Mouse (Mus musculus): ENCODE measurements around the gene Stk32c. TPM values are rescaled to one million over a fixed set of nuclear protein-coding genes. Genes with fewer than 3 reads are reported as not detected.
A peak's percentile ranks its signal among the peaks of the same experiment; 100 is the strongest.

Gene Stk32c
- polyA plus RNA-seq, 1 experiment = 130 TPM

GRCm38 (mm10) chr7:139101286-139101804 is 111.8 kb downstream of the Stk32c start:
- DNase-seq (ENCODE audit: extremely low spot score in 1 of 2, low spot score in 1 of 2) = no peak

- no peak for DNase-seq (ENCODE audit: extremely low spot score in 1 of 2, low spot score in 1 of 2)
These were observed 112.5 kb downstream of the Stk32c start for GRCm38 (mm10) chr7:139100531-139101095.

GRCm38 (mm10) chr7:139096399-139096798 is 116.7 kb downstream of the Stk32c start:
- no peak for DNase-seq (ENCODE audit: extremely low spot score in 1 of 2, low spot score in 1 of 2)

- DNase-seq (ENCODE audit: extremely low spot score in 1 of 2, low spot score in 1 of 2) = no peak
These were observed 117.8 kb downstream of the Stk32c start for GRCm38 (mm10) chr7:139095282-139095681.

- DNase-seq (ENCODE audit: extremely low spot score in 1 of 2, low spot score in 1 of 2) = no peak
These were observed 118.3 kb downstream of the Stk32c start for GRCm38 (mm10) chr7:139094761-139095160.

GRCm38 (mm10) chr7:139093781-139094180 is 119.3 kb downstream of the Stk32c start:
- DNase-seq (ENCODE audit: extremely low spot score in 1 of 2, low spot score in 1 of 2) = no peak

- peak in 1 of 2 experiments; percentile 50 for DNase-seq (ENCODE audit: extremely low spot score in 1 of 2, low spot score in 1 of 2)
These were observed 120.0 kb downstream of the Stk32c start for GRCm38 (mm10) chr7:139093124-139093523.

- no peak for DNase-seq (ENCODE audit: extremely low spot score in 1 of 2, low spot score in 1 of 2)
These were observed 120.4 kb downstream of the Stk32c start for GRCm38 (mm10) chr7:139092676-139093075.

- DNase-seq (ENCODE audit: extremely low spot score in 1 of 2, low spot score in 1 of 2) = no peak
These were observed 121.4 kb downstream of the Stk32c start for GRCm38 (mm10) chr7:139091681-139092080.

GRCm38 (mm10) chr7:139089892-139090874 is 122.9 kb downstream of the Stk32c start:
- peak in 1 of 2 experiments; percentile 62 for DNase-seq (ENCODE audit: extremely low spot score in 1 of 2, low spot score in 1 of 2)

GRCm38 (mm10) chr7:139087801-139088200 is 125.3 kb downstream of the Stk32c start:
- no peak for DNase-seq (ENCODE audit: extremely low spot score in 1 of 2, low spot score in 1 of 2)

- DNase-seq (ENCODE audit: extremely low spot score in 1 of 2, low spot score in 1 of 2) = no peak
These were observed 126.6 kb downstream of the Stk32c start for GRCm38 (mm10) chr7:139086195-139087158.

- peak; percentile 84 to 94 for DNase-seq (ENCODE audit: extremely low spot score in 1 of 2, low spot score in 1 of 2)
These were observed 127.4 kb downstream of the Stk32c start, which contains the start of gene Dpysl4 for GRCm38 (mm10) chr7:139085629-139086194. Dpysl4 (plus strand) TSS chr7:139086001.

GRCm38 (mm10) chr7:139084316-139084715 is 128.8 kb downstream of the Stk32c start:
- no peak for DNase-seq (ENCODE audit: extremely low spot score in 1 of 2, low spot score in 1 of 2)

GRCm38 (mm10) chr7:139082281-139082680 is 130.8 kb downstream of the Stk32c start:
- DNase-seq (ENCODE audit: extremely low spot score in 1 of 2, low spot score in 1 of 2) = no peak

- no peak for DNase-seq (ENCODE audit: extremely low spot score in 1 of 2, low spot score in 1 of 2)
These were observed 131.9 kb downstream of the Stk32c start for GRCm38 (mm10) chr7:139081158-139081557.

- DNase-seq (ENCODE audit: extremely low spot score in 1 of 2, low spot score in 1 of 2) = peak in 1 of 2 experiments; percentile 37
These were observed 132.4 kb downstream of the Stk32c start for GRCm38 (mm10) chr7:139080714-139081113.

- no peak for DNase-seq (ENCODE audit: extremely low spot score in 1 of 2, low spot score in 1 of 2)
These were observed 134.0 kb downstream of the Stk32c start for GRCm38 (mm10) chr7:139079141-139079540.

- no peak for DNase-seq (ENCODE audit: extremely low spot score in 1 of 2, low spot score in 1 of 2)
These were observed 134.9 kb downstream of the Stk32c start for GRCm38 (mm10) chr7:139078181-139078580.

GRCm38 (mm10) chr7:139077283-139077682 is 135.8 kb downstream of the Stk32c start:
- no peak for DNase-seq (ENCODE audit: extremely low spot score in 1 of 2, low spot score in 1 of 2)
